Mouse (Mus musculus) cortical plate, adult 2 months (tissue): ENCODE measurements around the gene Cmss1. TPM values are rescaled to one million over a fixed set of nuclear protein-coding genes. Genes with fewer than 3 reads are reported as not detected.

Experiments used
- H3K27ac ChIP-seq: fragments of 200-500 bp; 2 replicates; pipeline ENCODE4 v1.5.1; 2012; ENCODE audit warnings: low read length, control low read depth, inconsistent platforms; ENCODE audit not compliant: insufficient read depth
- H3K4me1 ChIP-seq: fragments of 200-500 bp; 2 replicates; pipeline ENCODE4 v1.6.1; 2011; ENCODE audit warnings: low read length; ENCODE audit not compliant: control insufficient read depth, insufficient read depth
- H3K4me3 ChIP-seq: fragments of 200-500 bp; 2 replicates; pipeline ENCODE4 v1.5.1; 2011; ENCODE audit warnings: mild to moderate bottlenecking, low read length, control low read depth; ENCODE audit not compliant: insufficient read depth
- CTCF ChIP-seq: fragments of 200-500 bp; IDR thresholded peaks from 2 replicates; pipeline ENCODE4 v1.5.1; 2011; ENCODE audit warnings: mild to moderate bottlenecking, control low read depth, low read length; ENCODE audit not compliant: insufficient read depth; ENCODE audit errors: extremely low read depth
- POLR2A ChIP-seq: fragments of 200-500 bp; IDR thresholded peaks from 2 replicates; pipeline ENCODE4 v1.6.1; 2011; ENCODE audit warnings: mild to moderate bottlenecking, low read length, control low read depth; ENCODE audit not compliant: insufficient read depth; ENCODE audit errors: extremely low read depth
- polyA plus RNA-seq: library from polyadenylated mRNA; depleted of rRNA; stranded (reverse); fragments of >200 nt; gene quantifications from 2 replicates; pipeline ENCODE4 v1.2.3, GENCODE M21; 2012

The Cmss1 gene
- polyA plus RNA-seq, 1 experiment = 9.5 TPM

DNA sequence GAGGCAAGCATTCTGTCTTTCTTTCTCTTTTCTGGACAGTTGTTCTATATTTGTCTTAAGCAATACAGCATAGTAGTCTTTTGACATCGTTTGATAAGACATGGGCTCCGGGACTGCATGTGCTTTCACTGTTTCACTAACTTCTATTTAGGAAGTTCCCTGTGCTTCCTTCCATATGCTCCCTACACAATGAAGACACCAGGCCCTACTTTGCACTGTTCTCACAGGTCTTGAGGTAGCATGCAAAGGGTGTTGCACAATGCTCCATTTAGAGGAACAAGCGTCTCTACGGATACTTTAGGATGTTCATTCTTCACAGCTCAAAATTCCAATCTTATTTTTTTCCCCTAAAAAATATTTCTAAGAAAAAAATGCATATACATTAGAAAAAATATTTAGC lies 101.9 kb downstream of the Cmss1 start:
- Histone ChIP-seq H3K27ac (no peak overlapping the region), H3K4me1 (no peaks in the 10 kb centered on the region), H3K4me3 (no peak overlapping the region)
- TF ChIP-seq POLR2A (no peak), CTCF (no peak)

DNA sequence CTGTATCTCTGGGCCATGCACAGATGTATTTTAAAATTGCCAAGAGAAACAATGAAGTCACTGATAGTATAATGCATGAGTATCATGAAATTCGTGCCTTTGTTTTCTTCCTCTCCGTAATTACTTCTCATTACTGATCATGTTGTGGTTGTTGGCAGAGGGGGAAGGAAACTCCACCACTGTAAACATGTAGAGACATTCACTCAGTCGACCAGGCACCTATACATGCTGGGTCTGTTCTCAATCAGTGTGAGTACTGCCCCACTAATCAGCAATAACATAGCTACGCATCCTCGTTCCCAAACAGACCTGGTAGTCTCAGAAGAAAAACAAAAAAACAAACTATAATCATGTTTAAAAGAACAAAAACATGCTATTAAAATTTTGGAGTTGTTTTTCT lies 103.9 kb downstream of the Cmss1 start:
- Histone ChIP-seq H3K27ac (no peak overlapping the region), H3K4me3 (no peak overlapping the region), H3K4me1 (no peaks in the 10 kb centered on the region)
- TF ChIP-seq POLR2A (no peak), CTCF (no peak)

DNA sequence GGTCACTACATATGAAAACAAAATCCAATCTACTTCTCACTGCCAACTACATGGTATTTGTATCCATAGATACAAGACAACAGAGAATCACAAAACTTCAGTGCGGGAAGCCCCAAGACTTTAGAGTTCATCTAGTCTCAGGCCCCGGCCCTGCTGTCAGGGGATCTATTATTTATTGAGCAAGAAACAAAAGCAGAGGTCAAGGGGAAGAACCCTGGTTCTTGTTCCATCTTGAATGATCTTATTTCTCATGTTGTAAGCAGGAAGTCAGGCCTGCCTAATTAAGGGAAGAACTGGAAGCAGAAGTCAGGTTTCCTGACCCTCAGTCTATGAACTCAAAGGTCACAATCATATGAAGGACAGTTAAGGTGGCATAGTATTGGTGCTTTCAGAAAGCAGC lies 104.4 kb downstream of the Cmss1 start:
- Histone ChIP-seq H3K27ac (no peak overlapping the region), H3K4me1 (no peaks in the 10 kb centered on the region), H3K4me3 (no peak overlapping the region)
- TF ChIP-seq CTCF = no peak
- TF ChIP-seq POLR2A = no peak

DNA sequence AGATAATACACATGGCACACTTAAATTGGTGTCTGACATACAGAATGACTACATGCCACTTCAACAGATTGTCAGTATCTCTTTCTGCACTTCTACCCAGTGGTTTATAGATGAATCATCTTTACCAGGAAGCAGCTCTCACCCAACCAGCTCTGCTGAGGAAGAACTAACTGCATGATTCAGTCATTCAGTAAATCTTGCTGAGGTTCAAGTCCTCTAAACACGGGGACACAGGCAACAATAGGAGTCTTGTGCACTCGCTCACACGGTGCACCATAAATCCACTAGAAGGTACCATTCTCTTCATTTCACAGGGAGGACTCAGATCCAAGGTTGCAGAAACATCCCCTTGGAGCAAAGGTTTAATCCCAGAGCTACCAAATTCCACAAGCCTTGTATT lies 105.8 kb downstream of the Cmss1 start:
- Histone ChIP-seq H3K27ac (no peak overlapping the region), H3K4me3 (no peak overlapping the region), H3K4me1 (peaks cover 1% of the 10 kb centered on the region; the same call in 1 of the 2 replicates)
- TF ChIP-seq CTCF (no peak), POLR2A (no peak)

DNA sequence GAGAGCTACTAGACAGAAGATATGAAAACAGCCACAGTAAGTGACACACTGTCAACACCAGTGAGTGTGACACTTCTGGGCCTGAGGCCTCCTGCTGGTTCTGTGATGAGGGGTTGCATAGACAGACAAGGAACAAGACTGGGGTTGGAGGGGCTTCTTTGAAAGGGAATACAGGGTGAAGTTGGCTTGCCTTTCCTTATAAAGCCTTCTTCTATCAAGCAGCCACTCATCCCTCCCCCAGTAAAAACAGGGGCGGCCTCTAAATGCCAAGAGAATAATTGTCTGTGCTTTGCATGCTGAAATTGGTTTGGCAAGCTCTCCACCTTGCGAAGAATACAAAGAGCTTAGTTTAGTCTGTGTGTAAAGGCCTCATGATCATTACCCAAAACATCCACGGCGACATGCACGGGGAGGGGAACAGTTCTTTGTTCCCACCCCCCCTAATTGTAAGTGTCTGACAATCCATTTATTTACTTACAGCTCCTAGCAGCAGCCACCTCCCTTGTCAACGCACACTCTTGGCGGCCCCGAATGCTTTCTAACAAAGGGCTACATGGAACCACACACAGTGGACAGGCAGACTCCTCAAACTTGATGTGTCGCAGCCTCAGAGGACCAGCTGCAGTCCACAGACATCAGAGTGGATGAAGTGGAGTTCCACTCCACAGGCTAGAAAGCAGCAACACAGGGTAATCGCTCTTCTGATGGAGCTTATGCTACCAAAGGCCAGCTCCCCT lies 110.1 kb downstream of the Cmss1 start:
- Histone ChIP-seq H3K4me3 (no peak overlapping the region), H3K4me1 (peaks cover 1% of the 10 kb centered on the region; the same call in 1 of the 2 replicates), H3K27ac (no peak overlapping the region)
- no peak for TF ChIP-seq CTCF
- no peak for TF ChIP-seq POLR2A

DNA sequence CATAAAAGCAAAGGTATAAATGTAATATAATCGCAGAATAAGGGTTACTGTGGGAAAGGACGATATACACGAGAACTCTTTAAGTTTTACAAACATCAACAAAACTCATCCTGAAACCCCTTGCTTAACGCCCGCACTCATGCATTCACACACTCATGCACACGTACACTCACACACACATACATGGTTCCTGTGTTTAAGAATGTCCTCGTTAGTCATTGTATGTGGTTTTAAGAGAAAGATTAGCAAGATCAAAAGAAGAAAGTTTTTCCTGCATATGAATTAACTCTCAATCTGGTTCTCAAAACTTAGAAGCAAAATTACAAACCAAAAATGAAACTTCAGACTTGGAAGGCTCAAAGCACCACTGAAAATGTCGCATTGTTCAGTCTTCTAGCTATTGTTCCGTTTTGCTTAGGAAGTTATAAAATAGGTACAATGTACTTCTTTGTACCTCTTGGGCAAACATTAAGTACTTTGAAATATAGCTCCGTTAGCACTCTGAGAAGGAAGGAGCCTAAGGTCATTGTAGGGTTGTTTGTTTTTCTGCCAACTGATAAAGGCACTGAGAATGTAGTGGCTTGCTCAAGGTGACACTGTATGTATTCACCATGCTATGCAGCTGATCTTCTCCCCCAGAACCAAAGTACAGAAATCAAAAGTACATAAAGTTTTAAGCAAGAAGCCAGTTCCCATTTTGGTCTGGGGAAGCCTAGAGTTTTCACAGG lies 111.0 kb downstream of the Cmss1 start:
- no peak overlapping the region for H3K27ac ChIP-seq
- H3K4me1 ChIP-seq = peaks cover 1% of the 10 kb centered on the region; the same call in 1 of the 2 replicates
- H3K4me3 ChIP-seq = no peak overlapping the region
- no peak for TF ChIP-seq CTCF
- no peak for TF ChIP-seq POLR2A

DNA sequence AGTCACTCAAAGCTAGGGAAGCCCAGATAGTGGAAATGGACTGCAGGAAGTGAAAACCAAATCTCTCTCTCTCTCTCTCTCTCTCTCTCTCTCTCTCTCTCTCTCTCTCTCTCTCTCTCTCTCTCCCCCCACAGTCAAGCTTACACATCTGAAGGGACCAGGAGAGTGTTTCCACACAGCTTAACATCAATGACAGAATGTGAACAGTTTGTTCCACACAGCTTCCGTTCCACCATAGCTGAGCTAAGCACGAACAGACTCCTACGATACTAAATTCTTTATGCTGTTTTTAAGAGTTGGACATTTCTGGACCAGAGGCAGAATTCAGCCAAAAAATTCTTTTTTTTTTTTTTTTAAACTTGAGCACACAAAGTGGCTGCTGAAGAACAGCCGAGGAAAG lies 114.8 kb downstream of the Cmss1 start:
- Histone ChIP-seq H3K27ac (no peak overlapping the region), H3K4me3 (no peak overlapping the region), H3K4me1 (no peaks in the 10 kb centered on the region)
- TF ChIP-seq CTCF (no peak), POLR2A (no peak)

DNA sequence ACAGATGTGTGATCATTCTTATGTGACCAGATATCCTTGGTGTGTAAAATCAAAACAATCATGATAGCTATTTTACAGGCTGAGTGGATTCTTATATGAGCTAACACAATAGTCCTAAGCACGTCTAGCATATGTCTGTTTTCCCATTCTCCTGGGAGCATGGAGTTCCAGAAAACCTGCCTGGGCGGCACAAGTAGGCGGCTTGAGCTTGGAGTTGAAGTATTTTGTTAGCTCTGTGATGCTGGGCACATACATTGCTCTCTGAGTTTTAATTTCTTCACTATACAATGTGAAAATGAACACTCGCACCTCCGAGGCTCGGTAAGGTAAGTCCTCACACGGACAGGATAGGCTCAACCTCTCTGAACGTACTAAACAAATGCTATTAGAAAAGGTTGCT lies 116.0 kb downstream of the Cmss1 start:
- H3K4me1 ChIP-seq = no peaks in the 10 kb centered on the region; the same call in 1 of the 2 replicates
- H3K27ac ChIP-seq = no peak overlapping the region
- TF ChIP-seq CTCF = no peak
- no peak for TF ChIP-seq POLR2A
- no peak overlapping the region for H3K4me3 ChIP-seq

DNA sequence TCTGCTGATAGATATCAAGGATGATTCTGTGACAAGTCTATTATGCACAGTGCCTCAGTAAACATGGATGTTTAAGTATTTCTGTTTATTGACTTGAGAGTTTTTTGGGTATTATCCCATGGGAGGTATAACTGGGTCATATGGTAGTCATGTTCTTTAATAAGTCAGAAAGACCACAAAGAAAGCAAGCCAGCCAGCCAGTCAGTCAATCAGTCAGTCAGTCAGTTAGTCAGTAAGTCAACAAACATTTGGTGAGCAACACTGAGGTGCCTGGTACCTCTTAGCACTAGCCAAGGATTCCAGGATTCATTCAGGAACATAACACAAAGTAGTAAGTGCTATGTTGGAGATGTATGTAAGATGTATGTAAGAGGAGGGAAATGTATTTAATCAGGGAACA lies 118.0 kb downstream of the Cmss1 start:
- H3K4me1 ChIP-seq = no peaks in the 10 kb centered on the region; the same call in 1 of the 2 replicates
- no peak overlapping the region for H3K4me3 ChIP-seq
- no peak overlapping the region for H3K27ac ChIP-seq
- TF ChIP-seq POLR2A (no peak), CTCF (no peak)

DNA sequence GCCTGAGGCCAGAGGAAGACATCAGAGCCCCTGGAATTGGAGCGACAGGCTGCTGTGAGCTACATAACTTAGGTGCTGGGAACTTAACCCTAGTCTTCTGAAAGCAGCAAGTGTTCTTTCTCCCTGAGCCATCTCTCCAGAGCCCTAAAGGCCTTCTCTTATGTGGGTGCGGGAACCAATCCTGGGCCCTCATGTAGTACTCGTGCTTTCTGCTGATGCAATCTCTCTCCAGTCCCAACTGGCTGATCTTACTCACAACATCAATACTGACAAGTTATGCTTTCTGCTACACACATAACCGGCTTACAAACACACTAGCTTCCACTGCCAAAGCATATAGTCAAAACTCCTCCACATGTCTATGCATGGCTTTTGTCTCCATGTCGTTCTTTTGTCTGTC lies 120.4 kb downstream of the Cmss1 start:
- Histone ChIP-seq H3K4me1 (no peaks in the 10 kb centered on the region; the same call in 1 of the 2 replicates), H3K4me3 (no peak overlapping the region), H3K27ac (no peak overlapping the region)
- TF ChIP-seq CTCF (no peak), POLR2A (no peak)
